In genomic region chr14:20451765-20452331, GRCm38 (mm10) we compare ENCODE assay signal across 7 mouse cellular contexts. TPM values are rescaled to one million over a fixed set of nuclear protein-coding genes. Genes with fewer than 3 reads are reported as not detected.
DNase-seq lines count a peak whose midpoint lies in the region; ATAC-seq lines count a peak whose summit lies in the region.

Gene Cfap70, minus strand, starts transcription at chr14:20452226.

- H3K4me2 ChIP-seq in limb, embryonic 13.5 days (replicated peaks) = peak within 1 kb of the TSS; percentile 74
- peak within 1 kb of the TSS; percentile 65 for H3K4me2 ChIP-seq in midbrain, embryonic 14.5 days (ENCODE audit: low read length)

- H3K9me3 ChIP-seq in limb, embryonic 13.5 days = no peaks in the 10 kb centered on the region
- H3K9me3 ChIP-seq in midbrain, embryonic 14.5 days (ENCODE audit: control insufficient read depth, low read length) = no peaks in the 10 kb centered on the region

- no peaks in the 10 kb centered on the region for H3K27me3 ChIP-seq in limb, embryonic 13.5 days
- H3K27me3 ChIP-seq in midbrain, embryonic 14.5 days (ENCODE audit: control insufficient read depth, insufficient read depth, low read length) = no peaks in the 10 kb centered on the region

- H3K4me3 ChIP-seq in limb, embryonic 13.5 days = peak within 1 kb of the TSS; percentile 42
- peak within 1 kb of the TSS; percentile 34 for H3K4me3 ChIP-seq in midbrain, embryonic 14.5 days (replicated peaks; ENCODE audit: low read depth, low read length)

- H3K36me3 ChIP-seq in limb, embryonic 13.5 days = peaks cover 15% of the 10 kb centered on the region
- no peaks in the 10 kb centered on the region for H3K36me3 ChIP-seq in midbrain, embryonic 14.5 days (ENCODE audit: control insufficient read depth, insufficient read depth, low read length)

- ATAC-seq in limb, embryonic 13.5 days (ENCODE audit: low FRiP score, low read depth) = peak; percentile 67; the same call in 1 of the 2 replicates
- peak; percentile 55; the same call in 1 of the 2 replicates for ATAC-seq in midbrain, embryonic 14.5 days (ENCODE audit: low FRiP score, low TSS enrichment)

- 0 out of 2 replicates have a peak, but pooled peaks cover 4% of the 10 kb centered on the region for H3K4me1 ChIP-seq in limb, embryonic 13.5 days
- H3K4me1 ChIP-seq in midbrain, embryonic 14.5 days (ENCODE audit: control insufficient read depth, insufficient read depth, low read length) = no peaks in the 10 kb centered on the region

- peak; percentile 90 for DNase-seq in adrenal gland, postnatal 14 days
- peak; percentile 41 for DNase-seq in embryo, embryonic 11.5 days (ENCODE audit: low read depth, low spot score)
- peak; percentile 51 to 62 for DNase-seq in heart, adult 18-20 months
- DNase-seq in kidney, adult 18-20 months = peak; percentile 76
- peak; percentile 83 for DNase-seq in midbrain, embryonic 14.5 days
- peak; percentile 43 to 61 for DNase-seq in spleen, postnatal 36 days (ENCODE audit: low spot score in 2 of 2)

- H3K9ac ChIP-seq in limb, embryonic 13.5 days = peak within 1 kb of the TSS; percentile 62
- H3K9ac ChIP-seq in midbrain, embryonic 14.5 days (replicated peaks; ENCODE audit: low read length) = peak within 1 kb of the TSS; percentile 45

- 3% methylated on average over 15 of the region's 15 CpGs for WGBS in limb, embryonic 13.5 days
- 3% methylated on average over 15 of the region's 15 CpGs for WGBS in midbrain, embryonic 14.5 days

- no peak within 1 kb of the TSS for H3K27ac ChIP-seq in limb, embryonic 13.5 days
- H3K27ac ChIP-seq in midbrain, embryonic 14.5 days (replicated peaks; ENCODE audit: low read depth, low read length) = 0 out of 2 replicates have a peak within 1 kb of the TSS, but pooled peaks have one; percentile 20

RNA-seq across cellular contexts. Expression of gene Cfap70, which starts in this region (rescaled TPM):
- 1.1 and 2.0 TPM in 2 replicates for total RNA-seq in adrenal gland, postnatal 14 days (2021)
- total RNA-seq in heart, adult 18-20 months (2021) = under 1 TPM in 1 of 2 experiments, not detected in 1; 0.69 TPM
- 0.19 and 0.31 TPM in 2 replicates for polyA plus RNA-seq in limb, embryonic 13.5 days (2015; fragmentation: Nextera tagmentation; extraction: Ambion mirVana)
- 0.38 and 1.00 TPM in 2 replicates for polyA plus RNA-seq in midbrain, embryonic 14.5 days (2014; fragmentation: Nextera tagmentation; extraction: Ambion mirVana)

Comparison
In these comparisons a context has a peak if more than half of its experiments do, and no peak if none do; other contexts are left out.
1. Peak in DNase-seq in heart, adult 18-20 months; RNA of the gene not detected or under 1 TPM.
2. Peak in ATAC-seq, H3K4me3 ChIP-seq, H3K9ac ChIP-seq and H3K4me2 ChIP-seq in limb, embryonic 13.5 days; RNA of the gene not detected or under 1 TPM.
3. Peak in DNase-seq, ATAC-seq, H3K4me3 ChIP-seq, H3K27ac ChIP-seq, H3K9ac ChIP-seq and H3K4me2 ChIP-seq in midbrain, embryonic 14.5 days; RNA of the gene not detected or under 1 TPM.